Mouse (Mus musculus): ENCODE data around the gene Gm10352.
"Not testable (repeated sequence)": the region's sequence is repeated elsewhere in the genome, so short reads cannot be mapped to it uniquely, and the experiment has no call there.

The Gm10352 gene

DNA sequence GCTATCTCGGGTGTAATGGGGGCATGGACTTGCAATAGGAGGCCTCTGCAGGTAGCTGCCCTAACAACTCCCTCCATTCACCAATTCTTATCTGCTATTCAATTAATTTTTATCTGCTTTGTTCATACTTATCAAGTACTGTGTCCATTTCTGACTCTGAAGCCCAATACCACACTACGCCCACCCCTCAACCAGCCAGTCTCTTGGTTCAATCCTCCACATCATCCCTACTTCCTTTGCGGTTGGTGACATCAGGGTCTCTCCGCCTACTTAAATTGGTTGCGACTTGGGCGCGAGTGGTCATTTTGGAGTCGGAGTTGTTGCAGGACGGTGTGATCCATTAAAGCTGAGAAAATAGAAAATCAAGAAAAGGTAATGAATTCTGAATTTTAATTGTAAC lies at the start of gene Gm10352:
Gene Gm10352 (plus strand): TSS at position 301 of the 400 bp plus-strand sequence.
- not testable (repeated sequence) for DNase-seq (ENCODE audit: low spot score in 2 of 2)

DNA sequence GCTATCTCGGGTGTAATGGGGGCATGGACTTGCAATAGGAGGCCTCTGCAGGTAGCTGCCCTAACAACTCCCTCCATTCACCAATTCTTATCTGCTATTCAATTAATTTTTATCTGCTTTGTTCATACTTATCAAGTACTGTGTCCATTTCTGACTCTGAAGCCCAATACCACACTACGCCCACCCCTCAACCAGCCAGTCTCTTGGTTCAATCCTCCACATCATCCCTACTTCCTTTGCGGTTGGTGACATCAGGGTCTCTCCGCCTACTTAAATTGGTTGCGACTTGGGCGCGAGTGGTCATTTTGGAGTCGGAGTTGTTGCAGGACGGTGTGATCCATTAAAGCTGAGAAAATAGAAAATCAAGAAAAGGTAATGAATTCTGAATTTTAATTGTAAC lies 31.5 kb downstream of the Gm10352 start, which contains the start of gene Gm29289:
Gene Gm29289 (plus strand): TSS at position 301 of the 400 bp plus-strand sequence.
- DNase-seq (ENCODE audit: low spot score in 2 of 2), result not testable (repeated sequence)
